ENCODE assay signal across 9 mouse cellular contexts in the genomic region with DNA sequence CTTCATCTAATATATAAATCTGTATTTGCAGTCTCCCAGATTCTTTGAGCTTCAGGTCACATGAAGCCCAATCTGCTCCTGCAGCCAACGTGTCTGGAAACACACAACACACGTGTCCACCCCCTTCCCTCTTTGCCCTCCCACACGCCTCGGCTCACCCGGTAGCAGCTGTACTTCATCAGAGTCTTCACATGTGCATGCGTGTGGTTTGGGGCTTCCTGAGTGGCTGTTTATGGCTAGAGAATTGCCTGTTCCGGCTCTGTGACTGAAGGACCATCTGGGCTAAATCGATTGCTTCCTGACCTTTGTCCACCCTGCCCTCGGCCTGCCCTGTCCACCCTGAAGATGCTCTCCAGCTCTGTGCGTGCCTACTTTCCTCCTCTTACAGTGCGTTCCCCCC.
DNase-seq lines count a peak whose midpoint lies in the region; ATAC-seq lines count a peak whose summit lies in the region.
"Had no signal": no experiment of that assay in that cellular context is flagged by ENCODE, and none has a peak within 500 bp of the region (broad histone marks: within the 10 kb centered on the region; RNA-seq: fewer than 3 reads in every experiment).

No protein-coding gene starts in this region.

- H3K4me1 ChIP-seq in forebrain, embryonic 10.5 days = peaks cover 64% of the 10 kb centered on the region
- peaks cover 11% of the 10 kb centered on the region; the same call in 1 of the 2 replicates for H3K4me1 ChIP-seq in forebrain, embryonic 11.5 days (replicated peaks; ENCODE audit: control insufficient read depth, insufficient read depth, low read length)
- peaks cover 74% of the 10 kb centered on the region for H3K4me1 ChIP-seq in heart, embryonic 13.5 days
- H3K4me1 ChIP-seq in midbrain, embryonic 14.5 days (ENCODE audit: control insufficient read depth, insufficient read depth, low read length) = peaks cover 14% of the 10 kb centered on the region; the same call in 1 of the 2 replicates

- WGBS in forebrain, embryonic 10.5 days = 60% methylated on average over 11 of the region's 11 CpGs
- 70% methylated on average over 11 of the region's 11 CpGs for WGBS in forebrain, embryonic 11.5 days
- WGBS in heart, embryonic 13.5 days = 12% methylated on average over 11 of the region's 11 CpGs
- 78% methylated on average over 11 of the region's 11 CpGs for WGBS in midbrain, embryonic 14.5 days

- ATAC-seq in forebrain, embryonic 11.5 days (replicated peaks; ENCODE audit: low FRiP score) = no peak
- ATAC-seq in heart, embryonic 13.5 days (ENCODE audit: extremely low read depth, insufficient number of reproducible peaks, low FRiP score, low TSS enrichment) = no peak
- ATAC-seq in midbrain, embryonic 14.5 days (ENCODE audit: low FRiP score, low TSS enrichment) = no peak

- no peaks in the 10 kb centered on the region; the same call in 1 of the 2 replicates for H3K27me3 ChIP-seq in forebrain, embryonic 10.5 days (ENCODE audit: poor library complexity, severe bottlenecking)
- no peaks in the 10 kb centered on the region for H3K27me3 ChIP-seq in forebrain, embryonic 11.5 days (ENCODE audit: control insufficient read depth, insufficient read depth, low read length)
- H3K27me3 ChIP-seq in heart, embryonic 13.5 days (replicated peaks) = no peaks in the 10 kb centered on the region
- no peaks in the 10 kb centered on the region for H3K27me3 ChIP-seq in midbrain, embryonic 14.5 days (ENCODE audit: control insufficient read depth, insufficient read depth, low read length)

- H3K9ac ChIP-seq in forebrain, embryonic 11.5 days (ENCODE audit: low read length) = no peak overlapping the region
- H3K9ac ChIP-seq in heart, embryonic 13.5 days = peak overlapping the region; percentile 73
- no peak overlapping the region for H3K9ac ChIP-seq in midbrain, embryonic 14.5 days (replicated peaks; ENCODE audit: low read length)

- no peaks in the 10 kb centered on the region for H3K9me3 ChIP-seq in forebrain, embryonic 10.5 days
- no peaks in the 10 kb centered on the region for H3K9me3 ChIP-seq in forebrain, embryonic 11.5 days (ENCODE audit: control insufficient read depth, low read length)
- no peaks in the 10 kb centered on the region for H3K9me3 ChIP-seq in heart, embryonic 13.5 days
- H3K9me3 ChIP-seq in midbrain, embryonic 14.5 days (ENCODE audit: control insufficient read depth, low read length) = no peaks in the 10 kb centered on the region

- no peak overlapping the region for H3K4me2 ChIP-seq in forebrain, embryonic 11.5 days (ENCODE audit: low read depth, low read length, severe bottlenecking)
- peak overlapping the region; percentile 55 for H3K4me2 ChIP-seq in heart, embryonic 13.5 days
- no peak overlapping the region for H3K4me2 ChIP-seq in midbrain, embryonic 14.5 days (ENCODE audit: low read length)

- H3K36me3 ChIP-seq in forebrain, embryonic 10.5 days (replicated peaks) = peaks cover 14% of the 10 kb centered on the region
- H3K36me3 ChIP-seq in forebrain, embryonic 11.5 days (ENCODE audit: control insufficient read depth, insufficient read depth, low read length) = no peaks in the 10 kb centered on the region
- H3K36me3 ChIP-seq in heart, embryonic 13.5 days = no peaks in the 10 kb centered on the region
- H3K36me3 ChIP-seq in midbrain, embryonic 14.5 days (ENCODE audit: control insufficient read depth, insufficient read depth, low read length) = 0 out of 2 replicates have a peak, but pooled peaks cover 3% of the 10 kb centered on the region

- no peak overlapping the region for H3K4me3 ChIP-seq in forebrain, embryonic 10.5 days
- H3K4me3 ChIP-seq in forebrain, embryonic 11.5 days (ENCODE audit: low read depth, low read length) = no peak overlapping the region
- H3K4me3 ChIP-seq in heart, embryonic 13.5 days = no peak overlapping the region
- no peak overlapping the region for H3K4me3 ChIP-seq in midbrain, embryonic 14.5 days (replicated peaks; ENCODE audit: low read depth, low read length)
- H3K4me3 ChIP-seq: erythroblast, embryonic 14.5 days had no signal

- DNase-seq in forebrain, embryonic 10.5 days (ENCODE audit: extremely low spot score, low spot score) = peak; percentile 16
- DNase-seq in forebrain, embryonic 11.5 days (ENCODE audit: low spot score) = no peak
- peak; percentile 64 for DNase-seq in CD4-positive helper T cell, adult 2 months (ENCODE audit: low read depth, low spot score)
- DNase-seq in kidney, postnatal 25 days = peak; percentile 60 to 85
- DNase-seq in lung, postnatal 36 days = peak; percentile 77
- DNase-seq in telencephalon, adult 2 months (ENCODE audit: low read depth, low spot score) = peak; percentile 66
- DNase-seq in midbrain, embryonic 14.5 days = no peak

- peak overlapping the region; percentile 81 for H3K27ac ChIP-seq in forebrain, embryonic 10.5 days
- H3K27ac ChIP-seq in forebrain, embryonic 11.5 days (ENCODE audit: low read depth, low read length) = no peak overlapping the region
- H3K27ac ChIP-seq in heart, embryonic 13.5 days (replicated peaks) = peak overlapping the region; percentile 99
- no peak overlapping the region for H3K27ac ChIP-seq in midbrain, embryonic 14.5 days (replicated peaks; ENCODE audit: low read depth, low read length)

Comparison
In these comparisons a context has a peak if more than half of its experiments do, and no peak if none do; other contexts are left out.
1. DNase-seq: peak in forebrain, embryonic 10.5 days (single experiment), CD4-positive helper T cell, adult 2 months (single experiment), kidney, postnatal 25 days (2 of 2), lung, postnatal 36 days (single experiment) and telencephalon, adult 2 months (single experiment); none in forebrain, embryonic 11.5 days (single experiment) and midbrain, embryonic 14.5 days (single experiment).
2. H3K27ac ChIP-seq: peak in forebrain, embryonic 10.5 days (single experiment) and heart, embryonic 13.5 days (single experiment); none in forebrain, embryonic 11.5 days (single experiment) and midbrain, embryonic 14.5 days (single experiment).